Mouse (Mus musculus) thymus, postnatal 0 days (tissue): ENCODE results near the gene Syt1. TPM values are rescaled to one million over a fixed set of nuclear protein-coding genes. Genes with fewer than 3 reads are reported as not detected.

ENCODE experiments used
- DNase-seq: peaks from one replicate; pipeline ENCODE4 v3.0.0-alpha.2; 2015; ENCODE audit warnings: low spot score
- polyA plus RNA-seq: library from polyadenylated mRNA; unstranded; fragments of >200 nt; fragmentation: Nextera tagmentation; extraction: Ambion mirVana; gene quantifications from 2 replicates; pipeline ENCODE4 v1.2.1, GENCODE M21; 2015

Syt1 gene
- polyA plus RNA-seq, 1 experiment from 2014 or later = 1.8 TPM

- DNase-seq = no peak
Measured at GRCm38 (mm10) chr10:108652831-108653230, 358.0 kb downstream of the Syt1 start.

DNA sequence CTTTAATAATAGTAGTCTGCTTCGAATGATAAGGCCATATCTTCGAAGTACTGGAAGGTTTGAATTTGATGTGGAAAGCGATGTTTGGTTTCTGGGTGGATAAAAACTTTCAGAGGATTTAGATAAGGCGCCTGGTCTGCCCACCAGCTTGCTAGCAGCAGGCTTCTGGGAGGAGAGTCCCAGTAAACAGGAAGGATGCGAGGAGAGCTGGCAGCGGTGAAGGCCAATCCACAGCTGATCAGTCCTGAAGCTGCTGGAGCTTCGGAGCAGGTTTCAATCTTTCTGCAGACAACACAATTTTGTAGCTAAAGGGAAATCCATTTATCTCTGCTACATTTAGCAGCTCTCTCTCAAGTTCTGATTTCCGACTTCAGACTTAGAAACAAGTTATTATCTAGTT is 358.7 kb downstream of the Syt1 start:
- DNase-seq = no peak

GRCm38 (mm10) chr10:108649174-108649573 is 361.6 kb downstream of the Syt1 start:
- DNase-seq = no peak

GRCm38 (mm10) chr10:108643915-108644314 is 366.9 kb downstream of the Syt1 start:
- DNase-seq = no peak

DNA sequence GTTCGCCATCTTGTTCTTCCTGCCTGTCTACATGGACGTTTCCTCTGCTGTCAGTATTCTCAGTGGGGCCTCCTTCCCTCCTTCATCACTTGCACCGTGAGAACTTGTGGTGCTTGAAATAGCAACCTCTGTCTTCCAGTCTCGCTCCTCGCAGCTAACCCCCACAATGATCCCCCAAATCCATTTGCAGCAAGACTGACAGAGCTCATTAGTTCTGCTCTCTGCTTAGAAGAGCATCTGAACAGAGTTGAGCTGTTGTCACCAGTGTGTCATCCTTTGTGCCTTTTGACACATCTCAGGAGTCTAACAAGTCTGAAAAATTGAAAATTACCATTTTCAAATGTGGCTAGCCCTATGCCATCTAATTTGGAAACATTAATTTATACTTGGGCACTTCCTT is 372.7 kb downstream of the Syt1 start:
- no peak for DNase-seq

DNA sequence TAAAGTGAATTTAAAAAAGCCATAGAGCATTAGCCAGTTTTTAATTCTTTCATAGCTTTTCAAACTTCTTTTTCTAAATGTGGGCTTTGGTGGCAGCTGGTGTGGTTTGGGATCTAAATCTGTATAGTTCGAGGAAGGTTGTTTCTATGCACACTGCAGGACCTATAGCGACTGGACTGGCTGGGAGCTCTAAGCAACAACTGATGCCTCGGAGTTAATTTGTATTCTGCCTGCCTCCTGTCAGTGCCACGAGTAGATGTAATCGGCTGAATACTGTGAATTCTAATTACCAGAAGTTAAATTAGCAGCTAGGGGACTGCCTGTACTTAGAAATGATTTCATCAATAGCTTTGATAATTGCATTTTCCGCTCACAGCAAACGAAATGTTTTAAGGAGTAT is 374.7 kb downstream of the Syt1 start:
- DNase-seq = no peak

DNA sequence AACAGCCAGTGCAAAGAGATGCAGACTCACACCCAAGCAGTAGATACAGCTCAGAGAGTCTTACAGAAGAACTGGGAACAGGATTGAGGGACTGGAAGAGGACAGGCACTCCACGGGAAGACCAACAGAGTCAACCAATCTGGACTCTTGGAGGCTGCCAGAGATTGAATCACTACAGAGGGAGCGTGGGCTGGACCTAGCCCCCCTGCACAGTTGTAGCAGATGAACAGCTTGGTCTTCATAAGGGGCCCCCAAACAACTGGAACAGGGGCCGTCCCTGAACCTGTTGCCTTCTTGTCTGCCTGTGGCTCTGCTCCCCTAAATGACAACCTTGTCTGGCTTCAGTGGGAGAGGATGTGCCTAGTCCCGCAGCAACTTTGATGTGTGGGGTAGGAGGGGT is 375.2 kb downstream of the Syt1 start:
- DNase-seq = no peak

GRCm38 (mm10) chr10:108630841-108631240 is 379.9 kb downstream of the Syt1 start:
- no peak for DNase-seq

DNA sequence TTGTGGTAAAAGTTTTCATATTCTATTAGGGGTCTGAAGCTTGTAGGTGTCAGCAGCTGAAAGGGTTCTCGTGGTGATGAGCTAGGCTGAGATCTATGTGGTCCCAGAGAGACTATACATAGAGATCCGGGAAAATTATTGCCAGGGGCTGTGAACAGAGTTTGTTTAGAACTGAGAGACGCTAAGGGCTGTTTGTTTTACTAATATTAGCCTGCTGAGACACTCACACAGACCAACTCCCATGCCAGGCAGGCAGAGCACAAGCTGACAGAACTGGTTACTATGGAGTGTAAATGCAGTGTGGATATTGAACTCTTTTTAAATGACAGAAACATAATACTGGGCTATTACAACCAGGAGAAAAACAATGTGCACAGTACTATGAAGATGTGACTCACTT is 384.4 kb downstream of the Syt1 start:
- no peak for DNase-seq

DNA sequence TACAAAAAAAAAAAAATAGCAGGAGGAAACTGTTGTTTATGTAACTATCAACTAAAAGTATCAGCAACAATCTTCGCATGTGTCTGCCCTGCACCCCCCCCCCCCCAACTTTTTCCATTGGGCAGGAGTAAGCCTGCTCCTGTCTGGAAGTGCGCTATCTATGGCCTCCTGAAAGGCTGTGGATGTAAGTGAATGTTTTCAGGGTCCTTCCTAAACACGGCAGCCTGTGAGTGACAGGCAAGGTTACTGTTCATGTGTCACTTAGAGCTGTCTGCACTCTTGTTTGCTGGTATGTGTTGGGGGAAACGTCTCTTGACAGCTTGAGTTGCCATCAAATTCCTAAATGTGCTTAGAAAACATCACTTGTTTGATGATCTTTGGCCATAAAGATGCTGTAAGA is 387.8 kb downstream of the Syt1 start:
- no peak for DNase-seq

- DNase-seq = no peak
Measured at GRCm38 (mm10) chr10:108619861-108620260, 390.9 kb downstream of the Syt1 start.

GRCm38 (mm10) chr10:108619217-108619616 is 391.6 kb downstream of the Syt1 start:
- no peak for DNase-seq

- DNase-seq = no peak
Measured at GRCm38 (mm10) chr10:108610057-108610644, 400.6 kb downstream of the Syt1 start.

- no peak for DNase-seq
Measured at GRCm38 (mm10) chr10:108601672-108602412, 408.9 kb downstream of the Syt1 start.

GRCm38 (mm10) chr10:108600693-108601092 is 410.1 kb downstream of the Syt1 start:
- no peak for DNase-seq

DNA sequence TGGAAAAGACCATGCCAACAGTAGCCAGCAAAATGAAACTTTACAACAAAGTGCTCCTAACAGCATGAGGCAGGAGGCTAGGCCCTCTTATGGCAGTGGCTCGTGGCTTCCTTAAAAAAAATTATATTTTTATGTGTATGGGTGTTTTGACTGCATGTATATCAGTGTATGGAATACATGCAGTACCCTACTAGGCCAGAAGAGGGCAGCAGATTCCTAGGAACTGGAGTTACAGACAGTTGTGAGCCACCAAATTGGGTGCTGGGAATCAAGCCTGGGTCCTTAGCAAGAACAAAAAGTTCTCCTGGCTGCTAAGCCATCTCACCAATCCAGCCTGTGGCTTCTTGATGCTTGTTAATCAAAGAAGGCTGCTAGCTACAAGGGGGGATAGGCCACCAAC is 413.4 kb downstream of the Syt1 start:
- no peak for DNase-seq

DNA sequence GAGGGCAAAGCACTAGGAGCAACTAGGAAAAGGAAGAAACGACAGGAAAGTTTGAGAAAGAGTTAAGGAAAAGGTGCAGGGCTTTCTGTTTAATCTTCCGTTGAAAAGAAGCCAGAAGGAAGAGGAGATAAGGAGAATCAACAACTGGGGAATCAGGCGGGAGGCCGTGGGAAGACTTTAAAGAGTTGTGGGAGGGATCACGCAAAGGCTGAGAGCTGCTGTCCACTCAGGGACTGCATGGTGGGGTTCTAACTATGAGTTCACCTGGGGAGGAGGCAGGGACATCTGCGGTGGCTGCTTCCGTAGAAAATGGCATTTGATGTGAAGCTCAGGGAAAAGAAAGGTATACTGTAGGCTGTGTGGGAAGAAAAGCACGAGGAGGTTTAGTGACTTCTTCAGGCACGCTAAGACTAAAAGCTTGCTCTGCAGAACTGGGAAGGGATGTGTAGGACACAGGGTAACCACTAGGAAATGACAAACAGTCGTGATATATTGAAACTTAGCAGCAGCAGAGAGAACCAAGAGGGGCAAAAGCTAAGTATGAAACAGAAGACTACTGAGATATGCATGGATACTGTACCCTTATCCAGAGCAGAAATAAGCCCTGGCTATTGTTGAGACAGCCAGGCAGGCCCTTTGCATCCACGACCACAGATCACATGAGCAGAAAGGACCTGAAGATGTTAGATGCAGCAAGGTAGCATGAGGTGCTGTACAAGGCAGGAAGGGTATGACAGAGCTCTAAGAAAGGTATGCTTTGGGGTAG is 414.4 kb downstream of the Syt1 start:
- no peak for DNase-seq

DNA sequence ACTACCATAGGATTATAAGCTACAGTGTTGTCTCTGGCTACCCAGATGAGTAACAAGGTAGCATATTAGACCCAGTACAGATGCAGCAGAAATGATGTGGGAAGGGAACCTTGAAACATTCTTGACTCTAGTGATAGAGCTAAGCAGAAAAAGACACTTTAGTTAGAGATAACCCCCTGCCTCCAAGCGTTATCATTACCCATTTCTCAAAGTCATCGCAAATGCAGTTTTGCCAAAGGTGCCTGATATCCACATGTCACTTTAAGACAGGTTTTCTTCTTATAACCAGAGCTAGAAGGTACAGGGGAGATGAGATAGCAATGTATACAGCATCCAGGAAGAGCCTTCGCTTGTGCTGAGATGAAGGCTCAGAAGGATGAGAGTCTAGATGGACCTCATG is 421.4 kb downstream of the Syt1 start:
- DNase-seq = no peak

DNA sequence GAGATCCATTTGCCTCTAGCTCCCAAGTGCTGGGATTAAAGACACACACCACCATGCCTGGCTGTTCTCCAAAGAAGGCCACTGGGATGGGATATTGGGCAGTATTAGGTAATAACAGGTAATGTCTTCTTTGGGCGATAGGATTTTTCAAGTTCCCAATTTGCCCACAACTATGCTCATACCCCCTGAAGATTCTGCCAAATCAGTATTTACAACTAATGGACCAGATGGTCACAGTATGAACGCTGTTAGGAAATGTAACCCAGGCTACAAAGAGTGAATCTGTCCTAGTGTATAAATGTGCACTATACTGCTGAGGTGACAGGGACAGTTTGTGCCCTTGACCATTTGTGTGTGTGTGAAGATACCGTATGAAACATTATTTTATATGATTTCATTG is 421.9 kb downstream of the Syt1 start:
- DNase-seq = no peak

GRCm38 (mm10) chr10:108583694-108584093 is 427.1 kb downstream of the Syt1 start:
- DNase-seq = no peak

DNA sequence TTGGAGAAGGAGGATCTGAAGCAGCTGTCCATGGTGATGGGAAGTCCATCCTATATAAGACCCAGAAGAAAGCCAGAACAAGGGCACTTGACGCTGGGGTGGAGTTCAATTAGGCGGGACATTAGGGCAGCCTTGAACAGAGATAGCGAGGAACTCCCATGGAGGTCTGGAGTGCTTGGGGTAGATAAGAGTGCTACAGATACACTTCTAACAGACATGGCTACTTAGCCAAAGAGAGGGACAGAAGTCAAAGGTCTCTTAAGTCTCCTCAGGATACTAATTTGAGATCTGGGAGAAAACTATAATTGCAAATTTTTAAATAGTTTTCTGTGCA is 428.4 kb downstream of the Syt1 start:
- DNase-seq = no peak

GRCm38 (mm10) chr10:108581555-108582396 is 429.0 kb downstream of the Syt1 start:
- DNase-seq = no peak
